Mouse (Mus musculus) kidney, adult 2 months (tissue): ENCODE data around the gene Bub1.

ENCODE experiments used
- CTCF ChIP-seq: fragments of 200-500 bp; conservative IDR thresholded peaks from 2 replicates; pipeline ENCODE4 v1.5.1; 2011; ENCODE audit warnings: low read depth, mild to moderate bottlenecking, control low read depth, low read length, moderate library complexity, mixed read lengths; ENCODE audit not compliant: insufficient read depth, insufficient read length
- POLR2A ChIP-seq: fragments of 200-500 bp; IDR thresholded peaks from one replicate; pipeline ENCODE4 v1.6.1; 2011; ENCODE audit warnings: low read depth, low read length, control low read depth

DNA sequence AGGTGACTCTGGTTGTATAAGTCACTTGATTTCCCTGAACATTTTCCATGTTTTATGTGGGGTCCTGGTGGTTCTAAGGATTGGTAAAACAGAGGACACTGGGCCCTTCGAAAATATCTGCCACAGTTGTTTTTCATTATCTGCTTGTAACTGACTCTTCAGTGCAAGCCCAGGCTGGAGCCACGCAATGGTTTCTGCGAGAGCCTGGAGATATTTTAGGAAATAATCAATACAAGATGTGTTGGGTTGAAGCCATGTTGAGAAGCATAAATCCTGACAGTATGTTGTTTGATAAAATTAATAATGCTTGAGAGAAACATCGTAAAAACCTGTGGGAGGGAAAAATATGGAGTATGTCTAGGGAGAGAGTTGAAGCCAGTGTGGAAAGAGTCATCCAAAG, 32.7 kb upstream of the Bub1 start:
- no peak for TF ChIP-seq POLR2A
- TF ChIP-seq CTCF: no peak
